Mouse (Mus musculus) splenic B cell, adult 2 months (primary cell): Measurements from ENCODE around the gene Hps4.
A peak's percentile ranks its signal among the peaks of the same experiment; 100 is the strongest.
"Not testable (repeated sequence)": the region's sequence is repeated elsewhere in the genome, so short reads cannot be mapped to it uniquely, and the experiment has no call there.

Source experiments
- DNase-seq: peaks from one replicate; pipeline ENCODE4 v3.0.0-alpha.2; 2011; ENCODE audit warnings: low read depth, low spot score
- H3K27me3 ChIP-seq: 2 replicates; pipeline ENCODE4 v1.6.1; 2012; ENCODE audit warnings: mild to moderate bottlenecking, low read length, moderate library complexity, mixed read lengths; ENCODE audit not compliant: control insufficient read depth, poor library complexity, insufficient read depth, severe bottlenecking
- H3K36me3 ChIP-seq: 2 replicates; pipeline ENCODE4 v1.6.1; 2012; ENCODE audit warnings: mild to moderate bottlenecking, low read length, moderate library complexity, mixed read lengths; ENCODE audit not compliant: control insufficient read depth, poor library complexity, insufficient read depth, severe bottlenecking

Gene Hps4

DNA sequence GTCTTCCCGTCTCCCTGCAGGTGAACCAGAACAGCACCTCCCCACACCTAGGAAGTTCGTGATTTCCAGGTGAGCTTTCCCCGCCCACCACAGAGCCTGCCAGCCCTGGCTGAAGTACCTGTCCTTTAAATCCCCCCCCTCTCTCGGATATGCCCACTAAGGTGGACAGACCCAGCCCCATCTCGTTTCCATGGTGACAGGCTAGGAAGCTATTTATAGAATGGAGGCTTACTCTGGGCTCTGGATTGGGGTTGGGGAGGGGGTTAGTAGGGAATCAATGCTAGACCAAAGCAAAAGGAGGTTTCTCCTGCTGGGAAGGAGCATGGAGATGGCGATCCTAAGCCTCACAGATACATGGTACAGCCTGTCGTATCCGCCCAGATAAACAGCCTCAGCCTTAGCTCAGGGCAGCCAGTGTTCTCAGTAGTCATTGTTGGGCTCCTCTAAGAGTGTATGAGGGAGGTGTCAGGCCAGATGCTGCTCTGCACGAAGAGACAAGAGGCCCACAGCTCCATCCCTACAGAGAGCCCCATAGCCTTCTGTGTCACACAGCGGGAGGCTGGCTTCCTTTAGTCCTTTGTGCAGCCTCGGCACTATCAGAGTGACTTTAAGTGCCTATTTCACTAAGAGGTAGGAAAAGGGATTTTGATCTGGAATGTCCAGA, 29.5 kb upstream of the Hps4 start:
- H3K36me3 ChIP-seq = no peaks in the 10 kb centered on the region; the same call in none of the 2 replicates
- DNase-seq = no peak
- H3K27me3 ChIP-seq = no peaks in the 10 kb centered on the region

DNA sequence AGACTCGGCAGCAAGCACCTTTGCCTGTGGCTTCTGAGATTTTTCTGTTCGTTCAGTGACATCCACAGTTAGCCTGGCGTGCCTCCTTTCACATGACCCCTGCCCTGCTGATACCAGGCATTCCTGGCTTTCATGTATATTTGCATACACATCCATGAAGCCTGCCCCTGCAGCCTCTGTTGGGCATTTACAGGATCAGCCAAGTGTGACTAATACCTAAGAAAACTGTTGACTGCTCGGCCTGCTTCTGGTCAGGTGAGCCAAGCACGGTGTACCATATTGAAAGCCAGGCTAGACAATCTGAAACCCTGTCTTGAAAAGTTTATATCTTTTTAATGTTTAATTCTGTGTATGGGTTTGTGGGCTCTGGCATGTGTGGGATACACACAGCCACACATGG, 26.4 kb upstream of the Hps4 start:
- H3K36me3 ChIP-seq = no peaks in the 10 kb centered on the region; the same call in none of the 2 replicates
- no peak for DNase-seq
- no peaks in the 10 kb centered on the region for H3K27me3 ChIP-seq

DNA sequence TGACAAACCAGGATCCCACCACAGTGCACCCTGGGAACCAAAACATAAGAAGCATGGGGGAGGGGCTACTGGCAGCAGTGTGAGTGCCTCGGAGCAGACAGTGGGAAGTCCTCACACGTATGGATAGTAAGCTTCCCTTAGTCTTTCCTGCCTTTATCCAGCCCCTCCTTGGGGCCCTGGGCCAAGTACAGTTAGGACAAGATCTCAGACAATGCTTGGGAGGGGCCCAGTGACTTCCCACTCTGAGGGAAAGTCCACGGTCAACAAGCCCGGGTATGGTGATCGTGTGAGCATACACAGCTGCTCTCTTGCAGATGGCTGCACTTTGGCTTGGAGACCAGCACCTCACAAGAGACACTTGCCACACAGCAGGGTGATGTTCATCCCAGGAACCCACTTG, 25.6 kb upstream of the Hps4 start:
- DNase-seq = no peak
- no peaks in the 10 kb centered on the region for H3K27me3 ChIP-seq
- H3K36me3 ChIP-seq = no peaks in the 10 kb centered on the region; the same call in 1 of the 2 replicates

DNA sequence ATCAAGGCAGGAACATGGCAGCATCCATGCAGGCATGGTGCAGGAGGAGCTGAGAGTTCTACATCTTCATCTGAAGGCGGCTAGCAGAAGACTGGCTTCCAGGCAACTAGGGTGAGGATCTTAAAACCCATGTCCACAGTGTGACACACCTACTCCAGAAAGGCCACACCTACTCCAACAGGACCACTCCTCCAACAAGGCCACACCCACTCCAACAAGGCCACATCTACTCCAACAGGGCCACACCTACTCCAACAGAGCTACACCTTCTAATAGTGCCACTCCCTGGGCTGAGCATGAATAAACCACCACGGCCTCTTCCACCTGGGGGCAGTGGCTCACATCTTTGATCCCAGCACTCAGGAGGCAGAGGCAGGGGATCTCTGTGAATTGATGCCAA, 23.5 kb upstream of the Hps4 start:
- H3K27me3 ChIP-seq, DNase-seq: not testable (repeated sequence)

DNA sequence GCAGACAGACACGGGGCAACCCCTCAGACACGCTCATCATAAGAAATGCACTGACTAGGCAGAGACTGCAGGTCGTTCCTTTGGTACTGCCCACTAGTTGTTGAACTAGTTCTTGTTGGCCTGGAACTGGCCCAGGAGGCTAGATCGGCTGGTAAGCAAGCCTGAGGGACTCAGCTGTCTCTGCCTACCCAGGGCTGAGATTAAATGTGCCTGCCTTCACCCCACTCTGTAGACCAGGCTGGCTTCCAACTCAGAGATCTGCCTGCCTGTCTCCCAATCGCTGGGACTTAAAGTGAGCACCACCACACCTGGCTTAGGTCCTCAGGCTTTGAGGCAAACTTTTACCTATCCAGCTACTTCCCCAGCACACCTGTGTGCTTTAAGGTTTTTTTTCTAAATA, 22.5 kb upstream of the Hps4 start:
- H3K27me3 ChIP-seq = no peaks in the 10 kb centered on the region
- no peak for DNase-seq
- no peaks in the 10 kb centered on the region for H3K36me3 ChIP-seq

More for the DNA sequence above, 23.5 kb upstream of the Hps4 start:
- H3K36me3 ChIP-seq = not testable (repeated sequence)

DNA sequence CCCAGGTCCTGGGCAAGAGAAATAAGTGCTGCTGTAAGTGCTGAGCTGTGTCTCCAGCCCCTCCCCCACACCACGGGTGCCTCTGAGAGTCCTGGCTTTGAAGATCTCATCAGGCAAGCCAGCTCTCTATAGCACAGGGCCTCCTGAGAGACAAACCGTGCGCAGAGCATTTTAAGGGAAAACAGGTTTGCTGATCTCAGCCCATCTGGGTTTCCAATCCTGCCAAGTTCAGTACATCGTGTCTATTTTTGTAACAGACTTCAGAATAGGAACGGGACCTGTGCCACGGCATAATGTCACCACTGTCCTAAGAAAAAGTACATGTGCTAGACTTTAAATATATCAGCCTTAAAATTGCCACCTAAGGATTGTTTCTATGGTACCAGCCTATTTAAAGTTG, 21.9 kb upstream of the Hps4 start:
- Histone ChIP-seq H3K36me3 (no peaks in the 10 kb centered on the region), H3K27me3 (no peaks in the 10 kb centered on the region)
- DNase-seq = no peak

DNA sequence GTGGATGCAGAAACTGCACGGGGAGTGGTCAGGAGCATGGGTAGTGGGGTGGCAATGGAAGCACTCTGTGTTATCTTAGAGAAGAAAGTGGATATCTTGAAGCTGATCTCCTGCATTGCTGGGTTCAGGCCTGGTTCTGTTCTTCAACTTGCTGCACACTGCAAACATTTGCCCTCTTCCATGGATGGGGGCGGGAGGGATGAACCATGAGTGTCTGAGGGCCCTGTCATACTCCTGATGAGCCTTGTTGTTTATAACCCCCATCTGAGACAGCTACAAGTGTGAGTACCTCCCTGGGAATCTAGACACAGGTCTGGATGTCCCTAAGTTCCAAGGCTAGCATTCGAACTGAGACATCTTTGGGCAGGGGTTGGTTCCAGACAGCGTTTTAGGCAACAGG, 21.5 kb upstream of the Hps4 start:
- no peak for DNase-seq
- Histone ChIP-seq H3K27me3 (no peaks in the 10 kb centered on the region), H3K36me3 (no peaks in the 10 kb centered on the region)

DNA sequence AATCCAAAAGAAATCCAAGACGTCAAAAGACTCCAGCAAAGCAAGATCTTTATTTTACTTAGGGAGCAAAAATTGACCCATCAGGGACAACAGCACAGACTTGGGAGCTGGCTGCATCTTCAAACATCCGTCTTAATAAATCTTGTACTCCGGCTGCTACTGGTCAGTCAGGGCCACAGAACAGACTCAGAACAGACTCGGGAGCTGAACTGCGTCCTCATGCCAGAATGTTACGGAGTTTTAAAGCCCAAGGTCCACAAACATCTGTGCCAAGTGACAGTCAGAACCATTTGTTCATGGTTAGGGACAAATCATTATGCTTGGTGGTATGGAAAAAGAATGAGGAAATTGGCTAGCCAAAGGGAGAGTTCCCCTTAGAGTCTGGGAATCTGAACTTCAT, 19.6 kb upstream of the Hps4 start:
- Histone ChIP-seq H3K36me3 (no peaks in the 10 kb centered on the region), H3K27me3 (no peaks in the 10 kb centered on the region)
- no peak for DNase-seq

DNA sequence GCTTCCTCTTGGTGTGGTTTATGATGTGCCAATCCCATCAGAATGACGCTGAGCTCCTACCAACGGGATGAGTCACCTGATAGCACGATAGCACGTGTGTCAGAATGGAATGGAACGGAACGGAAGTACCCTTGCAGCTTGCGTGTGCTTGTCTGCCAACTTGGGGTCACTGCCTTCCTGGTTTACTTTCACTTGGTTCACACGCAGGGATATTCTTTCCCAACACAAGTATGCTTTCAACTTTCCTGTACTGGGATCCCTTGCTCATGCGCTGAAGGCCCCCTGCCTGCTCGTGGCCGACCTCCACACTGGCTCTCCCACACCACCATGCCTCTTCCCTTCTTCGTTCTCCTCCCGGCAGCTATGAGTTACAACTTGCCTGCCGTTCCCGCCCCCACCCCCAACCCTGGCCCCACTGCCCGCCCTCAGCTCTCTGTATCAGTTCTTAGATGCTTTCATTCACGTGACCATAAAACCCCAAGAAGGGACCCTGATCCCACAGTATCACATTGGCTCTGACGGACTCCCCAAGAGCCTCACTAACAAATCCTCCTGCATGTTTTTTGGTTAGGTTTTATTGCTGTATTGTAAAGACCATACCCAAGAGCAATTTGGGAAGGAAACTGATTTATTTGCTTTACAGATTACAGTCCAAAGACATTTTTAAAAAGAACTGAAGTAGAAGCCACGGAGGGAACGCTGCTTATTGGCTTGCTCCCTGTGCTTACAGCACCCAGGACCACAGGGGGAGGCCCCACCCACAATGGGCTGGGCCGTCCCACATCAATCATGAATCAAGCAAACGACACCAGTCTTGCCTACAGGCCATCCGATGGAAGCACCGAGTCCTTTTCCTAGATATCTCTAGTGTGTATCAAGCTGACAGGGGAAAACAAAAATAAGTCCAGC, 18.0 kb upstream of the Hps4 start:
- peak; percentile 80 for DNase-seq
- peaks cover 4% of the 10 kb centered on the region for H3K36me3 ChIP-seq
- no peaks in the 10 kb centered on the region for H3K27me3 ChIP-seq

DNA sequence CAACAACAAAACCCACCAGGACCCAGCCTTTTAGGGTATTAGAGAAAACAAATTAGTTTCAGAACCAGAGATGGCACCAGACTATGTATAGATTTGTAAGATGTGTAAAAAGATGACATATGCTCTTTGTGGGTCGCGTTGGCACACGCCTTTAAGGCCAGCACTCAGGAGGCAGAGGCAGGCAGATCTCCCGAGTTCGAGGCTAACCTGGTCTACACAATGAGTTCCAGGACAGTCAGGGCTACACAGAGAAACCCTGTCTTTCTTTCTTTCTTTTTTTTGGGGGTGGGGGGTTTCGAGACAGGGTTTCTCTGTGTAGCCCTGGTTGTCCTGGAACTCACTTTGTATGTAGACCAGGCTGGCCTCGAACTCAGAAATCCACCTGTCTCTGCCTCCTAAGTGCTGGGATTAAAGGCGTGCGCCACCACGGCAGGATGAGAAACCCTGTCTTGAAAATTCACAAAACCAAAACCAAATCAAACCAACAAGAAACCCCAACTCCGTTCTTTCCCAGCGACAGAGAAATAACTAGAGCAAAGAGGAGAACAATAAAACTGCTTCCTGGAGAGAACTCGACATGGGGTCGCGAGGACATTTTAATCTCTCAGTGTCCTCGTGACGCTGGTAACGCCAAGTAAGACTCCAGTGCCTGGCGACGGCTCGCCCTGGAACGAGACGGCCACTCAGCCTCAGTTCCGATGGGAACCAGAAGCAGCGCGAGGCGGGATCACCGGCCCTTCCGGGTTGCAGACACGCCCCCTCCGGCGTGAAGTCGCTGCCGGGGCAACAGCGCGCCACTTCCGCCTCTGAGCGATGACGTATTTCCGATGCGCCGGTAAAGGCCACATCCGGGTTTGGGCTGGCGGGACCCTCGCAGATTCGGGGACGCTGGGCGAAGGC, 17.1 kb upstream of the Hps4 start, which contains the start of gene Tfip11:
Tfip11 (plus strand) TSS at position 813 of the 900 bp plus-strand sequence.
- peak; percentile 96 for DNase-seq
- Histone ChIP-seq H3K27me3 (no peaks in the 10 kb centered on the region), H3K36me3 (peaks cover 4% of the 10 kb centered on the region)

DNA sequence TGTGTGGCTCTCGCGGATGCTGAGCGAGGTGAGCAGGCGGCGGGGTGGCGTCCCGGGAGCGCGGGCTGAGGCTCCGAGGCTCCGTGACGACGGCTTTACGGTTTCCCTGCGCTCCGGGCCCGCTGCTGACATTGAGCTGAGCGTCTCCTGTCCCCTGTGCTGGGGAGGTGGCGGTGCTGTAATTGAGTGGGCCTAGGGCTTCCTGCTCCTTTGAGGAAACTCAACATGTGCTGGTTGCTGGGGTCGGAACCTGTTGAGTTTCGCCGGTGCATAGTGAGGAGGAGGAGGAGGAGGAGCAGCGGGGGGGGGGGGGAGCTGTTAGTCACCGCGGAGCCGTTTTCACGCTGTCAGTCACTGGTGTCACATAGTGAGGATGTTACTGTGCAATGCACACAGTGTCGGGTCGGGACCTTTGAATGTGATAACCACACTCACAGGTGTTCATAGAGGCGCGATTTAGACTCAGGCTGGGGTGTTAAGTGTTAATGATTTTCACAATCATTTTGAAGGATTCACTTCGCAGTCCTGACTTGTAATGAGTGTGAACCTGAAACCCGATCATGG, 16.4 kb upstream of the Hps4 start:
- Histone ChIP-seq H3K27me3 (no peaks in the 10 kb centered on the region), H3K36me3 (peaks cover 4% of the 10 kb centered on the region)
- DNase-seq = no peak

DNA sequence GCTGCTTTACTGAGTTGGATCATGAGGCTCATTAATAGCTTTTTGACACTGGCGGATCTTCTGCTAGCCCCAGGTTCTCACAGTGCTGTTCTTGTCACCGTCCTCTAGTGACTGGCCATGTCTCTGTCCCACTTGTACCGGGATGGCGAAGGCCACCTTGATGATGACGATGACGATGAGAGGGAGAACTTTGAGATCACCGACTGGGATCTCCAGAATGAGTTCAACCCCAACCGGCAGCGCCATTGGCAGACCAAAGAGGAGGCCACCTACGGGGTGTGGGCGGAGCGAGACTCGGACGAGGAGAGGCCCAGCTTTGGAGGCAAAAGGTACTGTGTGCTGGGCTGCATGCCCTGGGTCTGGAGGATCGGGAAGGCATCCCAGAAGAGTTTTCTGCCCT, 15.0 kb upstream of the Hps4 start:
- DNase-seq = no peak
- H3K27me3 ChIP-seq = no peaks in the 10 kb centered on the region

DNA sequence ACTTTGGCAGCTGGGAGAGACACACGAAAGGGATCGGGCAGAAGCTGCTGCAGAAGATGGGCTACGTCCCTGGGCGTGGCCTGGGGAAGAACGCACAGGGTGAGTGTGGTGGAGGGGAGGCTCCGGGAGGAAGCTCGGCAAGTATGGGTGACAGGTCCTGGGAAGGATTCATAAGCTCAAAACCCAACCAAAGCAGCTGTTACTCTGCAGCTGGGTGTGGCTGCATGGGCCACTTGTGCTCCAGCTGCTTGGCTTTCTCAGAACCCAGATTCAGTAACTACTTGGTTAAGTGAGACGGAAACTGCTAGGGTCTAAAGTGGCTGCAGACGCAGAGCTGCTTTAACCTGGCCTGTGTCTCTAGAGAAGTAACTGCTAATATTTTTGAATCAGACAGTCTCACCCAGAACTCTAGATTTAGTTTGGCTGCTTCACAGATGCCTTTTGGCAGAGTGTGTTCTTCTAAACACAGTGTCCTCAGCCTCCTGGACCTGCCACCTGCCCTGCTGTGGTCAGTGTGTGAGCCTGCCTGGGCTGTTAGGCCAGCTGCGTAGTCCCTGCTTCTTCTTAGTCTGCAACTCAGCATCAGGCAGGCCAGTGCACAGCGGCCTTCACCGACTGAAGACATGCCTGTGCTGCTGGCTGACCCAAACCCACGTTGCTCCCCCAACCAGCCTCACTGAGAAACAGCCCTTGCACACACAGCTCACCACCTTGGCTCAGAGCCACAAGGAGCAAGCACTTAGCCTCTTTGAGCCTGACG, 12.9 kb upstream of the Hps4 start:
- DNase-seq = no peak
- no peaks in the 10 kb centered on the region for H3K27me3 ChIP-seq
- peaks cover 12% of the 10 kb centered on the region for H3K36me3 ChIP-seq

More for the DNA sequence above, 15.0 kb upstream of the Hps4 start:
- peaks cover 5% of the 10 kb centered on the region for H3K36me3 ChIP-seq

DNA sequence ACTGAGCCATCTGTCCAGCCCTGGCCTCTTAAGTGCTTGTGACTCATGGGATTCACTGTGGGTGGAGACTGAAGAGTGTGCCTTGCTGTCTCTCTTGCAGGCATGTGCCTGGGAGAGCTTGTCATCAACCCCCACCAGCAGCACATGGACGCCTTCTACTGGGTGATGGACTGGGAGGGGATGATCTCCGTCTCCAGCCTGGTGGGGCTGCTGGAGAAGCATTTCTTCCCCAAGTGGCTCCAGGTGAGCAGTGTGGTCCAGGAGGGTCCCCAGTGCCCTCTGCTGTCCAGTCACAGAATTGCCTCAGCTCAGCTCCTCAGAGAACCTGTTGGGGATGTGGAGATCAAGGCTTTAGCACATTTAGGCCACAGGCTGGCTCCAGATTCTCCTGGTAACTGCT, 7.4 kb upstream of the Hps4 start:
- no peaks in the 10 kb centered on the region for H3K27me3 ChIP-seq
- peak; percentile 78 for DNase-seq
- H3K36me3 ChIP-seq = peaks cover 24% of the 10 kb centered on the region
